Mouse (Mus musculus) left cerebral cortex, postnatal 14 days (tissue): ENCODE measurements around the gene Egfem1. TPM values are rescaled to one million over a fixed set of nuclear protein-coding genes. Genes with fewer than 3 reads are reported as not detected.

Source experiments
- DNase-seq, 2 experiments: peaks; one replicate each; pipeline ENCODE4 v3.0.0; 2021 to 2022; ENCODE audit warnings: low spot score in 2 of 2, mixed read lengths in 1 of 2
- intact Hi-C: fragments of 180-260 bp; cut with DNase I; formaldehyde crosslinking; loops from one replicate; pipeline ENCODE4 v1.15.1; 2025
- total RNA-seq, 2 experiments: library from RNA; stranded (reverse); gene quantifications; 2 replicates each; pipeline ENCODE4 v1.2.3; 2021

Egfem1 gene
- total RNA-seq, 2 experiments from 2014 or later, result 12.1 to 14.1 TPM

GRCm38 (mm10) chr3:29132054-29132931 lies 50.5 kb downstream of the Egfem1 start:
- DNase-seq, result no peak
- intact Hi-C loops, result no loop called here

- no peak for DNase-seq
Measured at GRCm38 (mm10) chr3:29134509-29134908, 52.7 kb downstream of the Egfem1 start.

GRCm38 (mm10) chr3:29135176-29136064 lies 53.6 kb downstream of the Egfem1 start:
- DNase-seq, result no peak
- intact Hi-C loops, result no loop called here

More at GRCm38 (mm10) chr3:29134509-29134908, 52.7 kb downstream of the Egfem1 start:
- intact Hi-C loops, result no loop called here

- intact Hi-C loops, result no loop called here
- DNase-seq, result no peak
Measured at GRCm38 (mm10) chr3:29136065-29136955, 54.5 kb downstream of the Egfem1 start.

GRCm38 (mm10) chr3:29168401-29168800 lies 86.6 kb downstream of the Egfem1 start:
- intact Hi-C loops, result no loop called here
- no peak for DNase-seq

- intact Hi-C loops, result no loop called here
- DNase-seq, result no peak
Measured at GRCm38 (mm10) chr3:29169003-29169402, 87.2 kb downstream of the Egfem1 start.

- intact Hi-C loops, result no loop called here
- DNase-seq, result no peak
Measured at GRCm38 (mm10) chr3:29176991-29177390, 95.2 kb downstream of the Egfem1 start.

- intact Hi-C loops, result no loop called here
- no peak for DNase-seq
Measured at GRCm38 (mm10) chr3:29182988-29183387, 101.2 kb downstream of the Egfem1 start.

GRCm38 (mm10) chr3:29183615-29184198 lies 101.9 kb downstream of the Egfem1 start:
- intact Hi-C loops, result no loop called here
- no peak for DNase-seq

- intact Hi-C loops, result no loop called here
- DNase-seq, result no peak
Measured at GRCm38 (mm10) chr3:29184486-29185241, 102.8 kb downstream of the Egfem1 start.

GRCm38 (mm10) chr3:29190263-29190662 lies 108.4 kb downstream of the Egfem1 start:
- intact Hi-C loops, result no loop called here
- DNase-seq, result no peak

- intact Hi-C loops, result no loop called here
- no peak for DNase-seq
Measured at GRCm38 (mm10) chr3:29197727-29198512, 116.1 kb downstream of the Egfem1 start.

- intact Hi-C loops, result no loop called here
- peak in 1 of 2 experiments; percentile 35 for DNase-seq
Measured at GRCm38 (mm10) chr3:29200601-29201000, 118.8 kb downstream of the Egfem1 start.

GRCm38 (mm10) chr3:29202536-29202935 lies 120.7 kb downstream of the Egfem1 start:
- intact Hi-C loops, result no loop called here
- DNase-seq, result no peak

- intact Hi-C loops, result no loop called here
- peak in 1 of 2 experiments; percentile 5 for DNase-seq
Measured at GRCm38 (mm10) chr3:29222414-29222813, 140.6 kb downstream of the Egfem1 start.

GRCm38 (mm10) chr3:29229712-29230111 lies 147.9 kb downstream of the Egfem1 start:
- DNase-seq, result no peak
- intact Hi-C loops, result no loop called here

- no peak for DNase-seq
Measured at GRCm38 (mm10) chr3:29235477-29235876, 153.7 kb downstream of the Egfem1 start.

More at GRCm38 (mm10) chr3:29235477-29235876, 153.7 kb downstream of the Egfem1 start:
- intact Hi-C loops, result no loop called here
